Mouse (Mus musculus) G1E (cell line): Measurements from ENCODE around the gene Cars2.

Source experiments
- CTCF ChIP-seq: IDR thresholded peaks from 2 replicates; pipeline ENCODE4 v1.5.1; 2012; ENCODE audit warnings: low read depth, low read length, inconsistent platforms, mixed read lengths
- GATA1 ChIP-seq: IDR thresholded peaks from 2 replicates; pipeline ENCODE4 v1.6.1; 2012; ENCODE audit warnings: borderline replicate concordance, low read length, inconsistent platforms, mixed read lengths
- POLR2AphosphoS5 ChIP-seq: IDR thresholded peaks from 2 replicates; pipeline ENCODE4 v1.6.1; 2012; ENCODE audit warnings: low read depth, low read length, inconsistent platforms; ENCODE audit not compliant: insufficient replicate concordance
- TAL1 ChIP-seq: conservative IDR thresholded peaks from 2 replicates; pipeline ENCODE4 v1.6.1; 2012; ENCODE audit warnings: low read depth, low read length, inconsistent platforms, mixed read lengths

- no peak for TF ChIP-seq CTCF
- TF ChIP-seq POLR2AphosphoS5, result no peak
- no peak for TF ChIP-seq TAL1
- TF ChIP-seq GATA1, result no peak
Measured at GRCm38 (mm10) chr8:11539049-11539448, 11.5 kb downstream of the Cars2 start.
